Mouse (Mus musculus) MEL (cell line): ENCODE data around the gene Lhx3.

Experiments
- CTCF ChIP-seq, 3 experiments: IDR thresholded peaks in 2 of 3; conservative IDR thresholded peaks in 1 of 3; 2 replicates each; pipeline ENCODE4 v1.5.1; 2011 to 2012; ENCODE audit warnings: low read length in 3 of 3, low read depth in 2 of 3, mild to moderate bottlenecking in 2 of 3, improper control_type of control experiment in 1 of 3, inconsistent platforms in 1 of 3, mixed read lengths in 1 of 3, moderate library complexity in 1 of 3; ENCODE audit not compliant: control insufficient read depth in 1 of 3, insufficient read depth in 1 of 3, poor library complexity in 1 of 3, severe bottlenecking in 1 of 3
- E2F4 ChIP-seq: IDR thresholded peaks from 2 replicates; pipeline ENCODE4 v1.6.1; 2011; ENCODE audit warnings: low read depth, low read length, improper control_type of control experiment, borderline replicate concordance
- EP300 ChIP-seq, 2 experiments: IDR thresholded peaks; 2 replicates each; pipeline ENCODE4 v1.6.1; 2011; ENCODE audit warnings: improper control_type of control experiment in 2 of 2, low read length in 2 of 2, low read depth in 1 of 2, mild to moderate bottlenecking in 1 of 2
- GATA1 ChIP-seq: IDR thresholded peaks from 2 replicates; pipeline ENCODE4 v1.6.1; 2011; ENCODE audit warnings: low read depth, low read length, improper control_type of control experiment
- MEF2A ChIP-seq: IDR thresholded peaks from 2 replicates; pipeline ENCODE4 v1.6.1; 2014; ENCODE audit warnings: low read depth, mild to moderate bottlenecking, inconsistent platforms, low read length, improper control_type of control experiment; ENCODE audit not compliant: poor library complexity, insufficient replicate concordance, severe bottlenecking; ENCODE audit errors: extremely low read depth
- MXI1 ChIP-seq: IDR thresholded peaks from 2 replicates; pipeline ENCODE4 v1.6.1; 2011; ENCODE audit warnings: mild to moderate bottlenecking, low read depth, low read length, improper control_type of control experiment
- MYB ChIP-seq: IDR thresholded peaks from 2 replicates; pipeline ENCODE4 v1.6.1; 2011; ENCODE audit warnings: mild to moderate bottlenecking, low read depth, low read length, improper control_type of control experiment
- NELFE ChIP-seq: IDR thresholded peaks from 2 replicates; pipeline ENCODE4 v1.6.1; 2011; ENCODE audit warnings: low read depth, low read length, improper control_type of control experiment
- POLR2A ChIP-seq, 2 experiments: IDR thresholded peaks; 2 replicates each; pipeline ENCODE4 v1.6.1; 2011 to 2012; ENCODE audit warnings: low read length in 2 of 2, mild to moderate bottlenecking in 2 of 2, control low read depth in 1 of 2, improper control_type of control experiment in 1 of 2, low read depth in 1 of 2, moderate library complexity in 1 of 2; ENCODE audit not compliant: control insufficient read depth in 1 of 2, insufficient read depth in 1 of 2, poor library complexity in 1 of 2
- POLR2AphosphoS2 ChIP-seq: IDR thresholded peaks from 2 replicates; pipeline ENCODE4 v1.6.1; 2011; ENCODE audit warnings: low read length, improper control_type of control experiment
- USF1 ChIP-seq: IDR thresholded peaks from 2 replicates; pipeline ENCODE4 v1.6.1; 2014; ENCODE audit warnings: low read depth, mild to moderate bottlenecking, inconsistent platforms, low read length, improper control_type of control experiment, moderate library complexity
- ZC3H11A ChIP-seq: IDR thresholded peaks from 2 replicates; pipeline ENCODE4 v1.6.1; 2012; ENCODE audit warnings: low read depth, mild to moderate bottlenecking, inconsistent platforms, low read length, improper control_type of control experiment

DNA sequence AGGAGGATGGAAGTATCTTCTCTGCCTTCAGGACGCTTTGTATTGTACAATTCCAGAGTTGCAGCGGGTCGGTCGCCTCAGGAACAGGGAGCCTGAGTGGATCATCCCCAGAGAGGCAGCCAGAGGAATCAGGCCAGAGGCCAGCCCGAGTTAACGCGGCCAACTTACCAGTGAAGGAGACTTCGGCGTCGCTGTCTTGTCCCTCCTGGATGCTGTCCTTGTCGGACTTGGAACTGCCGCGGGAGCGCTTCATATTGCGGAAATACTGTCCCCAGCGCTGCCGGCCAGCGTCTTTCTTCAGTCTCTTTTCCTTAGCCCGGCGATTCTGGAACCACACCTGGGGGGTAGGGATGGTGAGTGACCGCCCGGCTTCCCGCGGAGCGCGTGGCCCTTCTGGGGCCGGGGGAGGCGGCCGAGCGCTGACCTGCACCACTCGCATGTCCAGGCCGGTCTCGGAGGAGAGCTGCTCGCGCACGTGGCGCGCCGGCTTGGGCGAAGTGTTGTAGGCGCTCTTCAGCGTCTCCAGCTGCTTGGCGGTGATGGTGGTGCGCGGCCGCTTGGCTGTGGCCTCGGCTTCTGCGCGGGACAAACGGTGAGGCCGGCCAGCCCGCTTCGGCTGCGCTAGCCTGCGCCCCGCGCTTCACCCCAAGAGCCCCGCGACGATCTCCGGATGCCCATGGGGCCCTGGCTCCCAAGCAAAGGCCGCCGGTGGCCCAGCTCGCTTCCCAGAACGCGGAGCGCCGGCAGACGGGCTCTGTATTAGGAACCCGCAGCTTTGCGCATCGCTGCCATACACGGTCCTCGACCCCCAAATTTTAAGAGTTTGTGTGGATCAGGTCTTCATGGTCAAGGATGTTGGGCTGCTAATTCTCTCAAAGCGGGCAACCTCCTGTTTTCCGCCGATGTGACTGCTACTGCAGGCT, 5.9 kb downstream of the Lhx3 start:
- TF ChIP-seq POLR2AphosphoS2 (no peak), MYB (no peak), NELFE (no peak), EP300 (IDR thresholded peaks at IDR 0.05; ENCODE audit: low read depth in 1 of 2, low read length in 2 of 2) (no peak), CTCF (IDR thresholded peaks at IDR 0.05 in 2 of 3, conservative IDR thresholded peaks at IDR 0.05 in 1 of 3; ENCODE audit: control insufficient read depth in 1 of 3, insufficient read depth in 1 of 3, low read depth in 2 of 3, low read length in 3 of 3, poor library complexity in 1 of 3, severe bottlenecking in 1 of 3) (no peak), ZC3H11A (no peak), GATA1 (no peak), POLR2A (IDR thresholded peaks at IDR 0.05; ENCODE audit: control insufficient read depth in 1 of 2, insufficient read depth in 1 of 2, low read depth in 1 of 2, low read length in 2 of 2, poor library complexity in 1 of 2) (no peak), MXI1 (no peak), USF1 (no peak), E2F4 (no peak), MEF2A (no peak)
